Mouse (Mus musculus) c-Kit-positive CD71-positive TER-119-negative erythroid progenitor cells, embryonic 14.5 days (primary cell): Measurements from ENCODE around the gene Slc25a13.

Source experiments
- DNase-seq: peaks from one replicate; pipeline ENCODE4 v3.0.0-alpha.2; 2013; ENCODE audit warnings: low read depth

The Slc25a13 gene

DNA sequence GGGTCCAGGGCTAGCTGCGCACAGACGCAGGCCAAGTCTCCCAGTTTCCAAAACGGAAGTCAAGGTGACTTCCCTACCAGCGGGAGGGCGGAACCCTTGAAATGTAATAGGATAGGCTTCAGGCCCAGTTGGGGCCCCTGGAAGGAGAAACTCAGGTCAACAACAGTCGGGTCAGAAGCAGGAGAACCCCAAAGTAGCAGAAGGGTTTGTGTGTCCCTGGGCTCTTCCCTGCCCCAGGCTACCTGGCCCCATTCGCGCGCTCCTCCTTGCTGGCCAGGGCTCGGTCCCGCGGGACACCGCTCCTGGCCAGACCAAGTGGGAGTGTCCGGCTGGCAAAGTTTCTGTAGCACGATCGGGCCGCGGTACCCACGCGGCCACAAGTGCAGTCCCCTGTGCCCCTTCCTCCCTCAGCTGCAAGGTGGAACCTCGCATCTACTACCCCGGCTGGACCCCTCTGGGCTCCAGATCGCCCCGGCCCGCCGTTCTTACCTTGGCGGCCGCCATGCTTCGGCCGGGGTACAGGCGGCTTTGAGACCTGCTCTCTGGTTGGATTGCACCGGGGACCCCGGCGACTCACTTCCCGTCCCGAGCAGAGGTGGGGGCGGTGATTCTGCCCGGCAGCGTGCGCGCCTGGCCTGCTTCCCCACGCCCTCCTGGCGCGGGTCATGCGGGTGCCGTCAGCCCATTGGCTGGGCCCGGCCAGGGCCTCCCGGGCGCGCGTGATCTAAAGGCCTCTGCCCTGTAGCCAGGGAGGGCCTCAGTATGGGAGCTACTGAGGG lies at the start of gene Slc25a13:
Gene Slc25a13, minus strand, starts transcription at position 667 of the 779 bp plus-strand sequence.
- peak; percentile 55 for DNase-seq

GRCm38 (mm10) chr6:6265761-6266160 lies 48.8 kb upstream of the Slc25a13 start:
- DNase-seq = no peak

DNA sequence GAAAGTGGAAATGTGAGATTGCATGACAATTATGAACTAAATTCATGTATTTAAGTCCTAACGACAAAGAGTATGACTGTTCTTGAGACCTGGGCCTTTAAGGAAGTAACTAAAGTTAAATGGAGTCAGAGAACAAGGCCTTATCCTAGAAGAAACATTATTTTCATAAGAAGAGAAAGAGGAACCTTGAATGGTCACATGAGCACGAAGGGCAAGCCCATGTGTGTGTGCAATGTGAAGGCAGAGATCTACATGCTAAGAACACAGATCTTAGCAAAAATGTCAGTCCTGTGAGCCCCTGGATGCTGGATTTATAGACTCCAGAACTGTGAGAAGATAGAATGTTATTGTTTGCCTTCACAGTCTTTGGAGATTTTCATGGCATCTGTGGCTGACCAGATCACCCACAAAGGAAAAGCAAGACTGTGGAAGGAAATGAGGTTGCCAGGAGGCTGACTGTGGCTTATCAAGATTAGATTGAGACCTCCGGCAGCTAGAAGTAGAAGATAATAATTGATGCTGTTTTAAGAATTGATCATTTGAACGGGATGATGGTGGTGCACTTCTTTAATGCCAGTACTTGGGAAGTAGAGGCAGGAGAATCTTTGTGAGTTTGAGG lies 46.4 kb upstream of the Slc25a13 start:
- no peak for DNase-seq

GRCm38 (mm10) chr6:6260917-6261316 lies 43.9 kb upstream of the Slc25a13 start:
- no peak for DNase-seq

DNA sequence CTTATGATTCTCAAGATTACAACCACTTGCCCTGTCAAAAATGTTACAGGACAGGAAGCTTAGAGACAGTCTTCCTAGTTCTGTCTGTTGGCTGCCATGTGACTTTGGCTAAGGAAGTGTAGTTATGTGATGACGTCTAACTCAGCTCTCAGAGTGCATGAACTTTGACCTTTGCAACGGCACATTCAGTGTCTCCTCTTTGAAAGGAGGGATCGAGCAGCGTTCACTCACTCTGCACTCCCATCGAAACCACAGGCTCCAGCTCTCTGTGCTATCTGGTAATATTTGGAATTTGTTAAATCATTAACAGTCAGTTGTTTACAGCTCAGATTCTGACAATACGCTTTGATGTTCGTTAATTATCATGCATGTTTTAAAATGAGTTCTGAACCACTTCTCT lies 31.5 kb upstream of the Slc25a13 start:
- no peak for DNase-seq

DNA sequence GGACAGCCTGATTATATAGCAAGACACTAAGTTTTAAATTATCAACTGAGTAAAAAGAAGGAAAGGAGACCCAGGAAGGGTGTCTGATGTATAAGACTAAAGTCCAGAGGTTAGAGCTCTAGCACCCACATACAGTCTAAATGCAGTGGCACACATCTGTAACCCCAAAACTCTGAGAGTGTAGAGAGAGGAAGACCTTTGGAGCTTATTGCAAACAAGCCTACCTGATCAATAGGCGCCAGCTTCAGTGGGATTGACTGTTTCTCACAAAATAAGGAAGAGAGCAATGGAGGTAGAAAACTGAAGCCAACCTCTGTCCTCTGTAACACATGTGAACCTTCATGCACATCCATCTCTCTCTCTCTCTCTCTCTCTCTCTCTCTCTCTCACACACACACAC lies 26.9 kb upstream of the Slc25a13 start:
- DNase-seq = no peak

DNA sequence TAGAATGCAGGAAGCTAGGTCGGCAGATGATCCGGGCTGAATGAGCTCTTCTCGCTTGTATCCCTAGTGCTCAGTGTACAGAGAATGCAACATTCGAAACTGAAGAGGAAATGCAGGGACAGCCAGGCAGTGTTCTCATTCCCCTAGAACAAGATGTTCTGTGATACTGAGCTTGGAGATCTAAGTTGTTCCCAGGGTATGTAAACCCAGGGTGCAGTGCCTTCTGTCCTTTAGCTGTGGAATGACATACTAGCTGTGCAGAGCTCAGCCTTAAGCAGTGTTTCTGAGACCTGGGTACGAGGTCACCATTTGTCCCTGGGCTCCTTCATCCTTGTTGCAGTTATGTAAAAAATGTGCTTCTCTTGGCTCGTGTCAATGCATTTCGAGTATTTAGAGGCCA lies 25.1 kb upstream of the Slc25a13 start:
- no peak for DNase-seq

- no peak for DNase-seq
These were observed 19.9 kb upstream of the Slc25a13 start for GRCm38 (mm10) chr6:6236788-6237298.

GRCm38 (mm10) chr6:6230262-6230661 lies 13.3 kb upstream of the Slc25a13 start:
- DNase-seq = no peak

DNA sequence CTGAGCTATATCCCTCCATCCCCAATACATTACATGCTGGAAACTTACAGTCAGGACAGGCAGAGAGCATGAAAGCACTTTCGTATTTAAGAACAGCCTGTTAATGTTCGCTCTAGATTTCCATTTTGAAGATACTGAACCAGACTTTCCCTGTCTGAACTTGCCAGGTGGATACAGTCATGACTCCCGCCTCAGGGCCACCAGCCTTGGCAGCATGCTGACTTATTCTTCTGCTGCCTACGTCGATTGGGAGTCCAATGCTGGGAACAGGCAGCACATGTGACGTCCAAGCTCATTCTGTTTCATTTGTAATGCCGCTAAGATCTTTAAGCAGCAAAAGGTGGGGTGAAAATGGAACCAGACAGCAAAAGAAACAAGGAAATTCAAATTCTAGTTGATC lies 5.7 kb upstream of the Slc25a13 start:
- no peak for DNase-seq

DNA sequence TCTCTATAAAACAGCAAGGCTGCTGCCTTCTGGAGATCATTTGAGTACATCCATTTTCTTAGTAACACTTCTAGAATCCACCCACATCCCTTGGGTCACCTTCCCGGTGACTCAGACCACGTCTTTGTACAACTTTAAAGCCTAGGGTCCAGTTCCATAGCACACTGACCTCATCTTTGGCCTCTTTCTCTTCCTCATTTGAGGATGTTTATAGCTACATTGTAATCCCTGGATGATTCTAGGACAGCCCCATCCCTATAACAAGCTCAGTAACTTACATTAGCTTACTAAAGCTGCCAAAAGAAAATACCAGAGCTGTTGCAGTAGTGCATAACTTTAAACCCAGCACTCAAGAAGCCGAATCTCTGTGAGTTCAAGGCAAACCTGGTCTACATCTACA lies 3.6 kb upstream of the Slc25a13 start:
- no peak for DNase-seq

GRCm38 (mm10) chr6:6219661-6220370 lies 2.8 kb upstream of the Slc25a13 start:
- DNase-seq = no peak

- DNase-seq = no peak
These were observed 283 bp upstream of the Slc25a13 start for GRCm38 (mm10) chr6:6217286-6217625.

DNA sequence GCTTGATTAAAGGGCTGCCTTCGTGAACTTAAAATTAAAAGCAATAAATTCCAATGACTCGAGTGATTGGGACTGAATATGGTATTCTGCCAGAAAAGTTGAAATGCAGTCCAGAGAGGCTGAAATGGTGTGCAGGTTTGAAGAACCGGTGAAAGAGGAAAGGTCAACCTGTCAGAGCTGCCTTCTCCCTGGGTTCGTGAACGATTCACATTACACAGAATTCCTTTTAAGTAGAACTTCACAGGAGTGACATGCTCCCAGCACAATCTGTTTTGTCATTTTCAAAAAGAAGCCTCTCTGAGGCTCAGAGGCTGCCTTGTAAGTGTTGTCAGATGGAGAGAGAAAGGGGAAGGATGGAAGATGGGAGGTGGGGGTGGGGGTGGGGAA lies 860 bp downstream of the Slc25a13 start:
- no peak for DNase-seq

DNA sequence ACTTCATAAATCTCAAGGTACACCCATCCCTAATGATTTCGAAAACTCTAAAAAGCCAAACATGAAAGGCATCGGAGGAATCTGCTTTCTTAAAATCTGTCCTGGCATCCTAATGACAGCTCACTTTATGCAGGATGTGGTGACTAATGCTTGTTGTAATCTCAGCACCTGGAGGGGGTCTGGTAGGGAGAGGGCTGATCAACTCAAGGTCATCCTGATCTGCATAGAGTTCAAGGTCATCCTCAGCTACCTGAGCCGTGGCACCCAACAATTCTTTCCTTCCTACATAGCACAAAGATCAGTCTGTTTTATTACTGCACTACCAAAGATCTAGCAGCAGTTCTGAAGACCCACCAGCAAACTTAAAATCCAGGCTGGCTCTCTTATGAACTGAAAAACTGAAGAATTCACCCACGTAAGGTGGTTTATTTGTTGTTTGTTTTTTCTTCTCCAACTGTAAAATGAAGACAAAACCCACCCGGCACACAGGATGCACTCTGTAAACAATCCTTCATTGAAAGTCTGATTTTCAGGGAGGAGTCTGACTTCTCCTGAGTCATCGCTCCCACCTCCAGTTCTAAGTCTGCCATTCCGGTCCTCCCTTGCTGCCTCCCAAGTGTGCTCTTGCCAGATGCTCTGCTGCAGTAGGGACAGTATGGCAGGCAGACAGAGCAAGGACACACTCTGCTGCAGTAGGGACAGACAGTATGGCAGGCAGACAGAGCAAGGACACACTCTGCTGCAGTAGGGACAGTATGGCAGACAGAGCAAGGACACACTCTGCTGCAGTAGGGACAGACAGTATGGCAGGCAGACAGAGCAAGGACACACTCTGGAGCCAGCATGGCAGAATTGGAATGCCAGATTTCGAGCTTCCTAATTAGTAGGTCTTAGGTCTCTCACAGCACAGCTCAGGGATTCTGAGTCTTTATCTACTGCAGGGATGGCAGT lies 4.3 kb downstream of the Slc25a13 start:
- DNase-seq = no peak

GRCm38 (mm10) chr6:6211958-6212357 lies 5.0 kb downstream of the Slc25a13 start:
- DNase-seq = no peak

DNA sequence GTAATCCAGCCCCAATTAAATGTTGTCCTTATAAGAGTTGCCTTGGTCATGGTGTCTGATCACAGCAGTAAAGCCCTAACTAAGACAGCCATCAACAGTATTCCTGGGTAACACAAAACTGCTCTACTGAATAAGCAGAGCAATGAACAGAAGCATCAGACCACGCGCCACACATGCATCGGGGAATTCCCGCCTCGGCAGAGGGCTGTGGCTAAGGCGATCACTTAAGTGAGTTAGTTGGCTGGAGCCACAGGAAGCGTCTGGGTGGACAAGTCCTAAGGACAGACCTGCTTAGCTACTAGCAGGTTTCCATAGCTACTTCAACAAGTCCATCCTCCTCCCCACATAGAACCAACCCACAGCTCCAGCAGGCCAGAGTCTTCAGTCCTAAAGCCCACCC lies 6.3 kb downstream of the Slc25a13 start:
- no peak for DNase-seq

- DNase-seq = no peak
These were observed 8.5 kb downstream of the Slc25a13 start for GRCm38 (mm10) chr6:6208351-6209059.

- no peak for DNase-seq
These were observed 9.1 kb downstream of the Slc25a13 start for GRCm38 (mm10) chr6:6207836-6208235.

DNA sequence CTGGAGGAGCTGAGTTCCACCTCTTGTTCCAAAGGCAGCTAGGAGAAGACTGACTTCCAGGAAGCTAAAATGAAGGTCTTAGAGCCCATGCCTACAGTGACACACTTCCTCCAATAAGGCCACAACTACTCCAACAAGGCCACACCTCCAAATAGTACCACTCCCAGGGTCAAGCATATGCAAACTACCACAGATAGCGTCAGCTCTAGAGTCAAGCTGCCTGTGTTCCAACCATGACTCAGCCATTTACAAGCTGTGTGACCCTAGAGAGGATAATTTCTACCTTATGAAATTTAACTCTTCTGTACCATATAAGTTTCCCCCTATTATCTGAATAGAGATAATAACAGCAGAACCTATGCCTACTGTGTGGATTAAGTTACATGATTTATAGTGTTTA lies 9.6 kb downstream of the Slc25a13 start:
- no peak for DNase-seq

DNA sequence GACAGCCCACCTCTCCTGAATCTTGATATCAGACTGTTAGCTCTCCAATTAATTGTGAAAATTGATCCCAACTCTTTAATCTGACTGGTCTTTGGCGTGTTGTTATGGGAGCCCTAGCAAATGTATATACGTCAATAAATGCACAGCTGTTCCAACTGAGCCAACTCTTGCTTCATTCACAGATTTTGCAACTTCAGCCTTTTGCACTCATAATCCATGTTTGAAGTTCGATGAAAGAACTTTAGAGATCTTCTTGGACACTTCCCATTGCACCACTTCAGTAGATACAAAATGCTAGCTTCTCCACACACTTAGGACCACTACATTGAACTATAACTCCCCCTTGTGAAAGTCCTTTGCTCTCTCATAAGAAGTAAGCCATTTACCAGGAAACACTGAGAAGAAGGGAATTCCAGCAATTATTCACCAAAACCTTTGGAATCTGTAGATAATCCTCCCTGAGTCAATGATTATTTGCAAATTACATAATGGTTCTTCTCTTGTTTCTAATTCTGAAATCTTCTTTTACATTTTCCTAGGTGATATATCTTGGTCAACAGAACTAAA lies 11.3 kb downstream of the Slc25a13 start:
- no peak for DNase-seq
